Mouse (Mus musculus) myocyte (in vitro differentiated cells): ENCODE measurements around the gene Dcun1d5.

Experiments
- CEBPB ChIP-seq: IDR thresholded peaks from 2 replicates; pipeline ENCODE4 v1.6.1; 2011; ENCODE audit warnings: mild to moderate bottlenecking, moderate library complexity; ENCODE audit not compliant: poor library complexity, insufficient read depth, severe bottlenecking
- E2F4 ChIP-seq: IDR thresholded peaks from one replicate; pipeline ENCODE4 v1.6.1; 2011; ENCODE audit warnings: mild to moderate bottlenecking, control low read depth, moderate library complexity; ENCODE audit not compliant: insufficient read depth
- MAX ChIP-seq: IDR thresholded peaks from one replicate; pipeline ENCODE4 v1.6.1; 2011; ENCODE audit warnings: low read depth, mild to moderate bottlenecking, control low read depth
- MYOD1 ChIP-seq, 3 experiments: IDR thresholded peaks; one replicate each; pipeline ENCODE4 v1.6.1; 2011; ENCODE audit warnings: control low read depth in 2 of 3, low read depth in 2 of 3, mild to moderate bottlenecking in 2 of 3, moderate library complexity in 1 of 3; ENCODE audit not compliant: insufficient read length in 2 of 3, control insufficient read depth in 1 of 3
- POLR2A ChIP-seq: IDR thresholded peaks from one replicate; pipeline ENCODE4 v1.6.1; 2011; ENCODE audit warnings: low read depth, mild to moderate bottlenecking, control low read depth, moderate library complexity; ENCODE audit not compliant: insufficient read length
- POLR2AphosphoS2 ChIP-seq: IDR thresholded peaks from one replicate; pipeline ENCODE4 v1.6.1; 2011; ENCODE audit warnings: low read depth, control low read depth; ENCODE audit not compliant: insufficient read length
- SRF ChIP-seq: IDR thresholded peaks from one replicate; pipeline ENCODE4 v1.6.1; 2011; ENCODE audit warnings: low read depth; ENCODE audit not compliant: control insufficient read depth, insufficient read length
- TCF3 ChIP-seq: IDR thresholded peaks from one replicate; pipeline ENCODE4 v1.6.1; 2011; ENCODE audit warnings: low read depth, control low read depth; ENCODE audit not compliant: insufficient read length
- USF1 ChIP-seq: IDR thresholded peaks from one replicate; pipeline ENCODE4 v1.6.1; 2011; ENCODE audit warnings: low read depth, mild to moderate bottlenecking, control low read depth, moderate library complexity

DNA sequence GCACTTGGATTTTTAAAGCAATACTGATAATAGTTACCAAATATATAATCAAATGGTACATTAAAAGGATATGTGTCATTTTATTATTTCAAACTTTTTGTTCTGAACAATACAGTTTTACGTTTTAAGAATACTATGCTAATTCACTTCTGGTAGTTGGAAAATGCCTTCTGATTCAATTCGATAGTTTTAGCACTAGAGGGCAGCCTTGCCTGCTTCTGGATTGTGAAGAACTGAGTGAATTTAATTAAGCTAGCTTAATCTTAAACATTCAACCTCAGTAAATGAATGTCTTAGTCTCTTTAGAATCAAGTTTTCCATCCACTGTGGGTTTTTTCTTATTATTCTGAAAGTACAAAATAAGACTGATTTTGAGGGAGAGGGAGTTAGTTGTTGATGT lies 31.9 kb downstream of the Dcun1d5 start:
- TF ChIP-seq POLR2AphosphoS2, result no peak
- no peak for TF ChIP-seq MAX
- no peak for TF ChIP-seq POLR2A
- TF ChIP-seq USF1, result no peak
- TF ChIP-seq SRF, result no peak
- TF ChIP-seq E2F4, result no peak
- no peak for TF ChIP-seq MYOD1 (IDR thresholded peaks at IDR 0.05; ENCODE audit: control insufficient read depth in 1 of 3, insufficient read length in 2 of 3, low read depth in 2 of 3)
- TF ChIP-seq TCF3, result no peak
- TF ChIP-seq CEBPB, result no peak
